Mouse (Mus musculus) limb, embryonic 11.5 days (tissue): ENCODE data around the gene Myl6. TPM values are rescaled to one million over a fixed set of nuclear protein-coding genes. Genes with fewer than 3 reads are reported as not detected.

ENCODE experiments used
- ATAC-seq: fragments of 200-750 bp; cut with Nextera tagmentation; 2 replicates; pipeline ENCODE4 v1.8.0; 2017; ENCODE audit warnings: low read depth; ENCODE audit not compliant: insufficient number of reproducible peaks, low FRiP score, low TSS enrichment
- DNase-seq: peaks from one replicate; pipeline ENCODE4 v3.0.0-alpha.2; 2015; ENCODE audit warnings: low spot score
- H3K27ac ChIP-seq: fragments of 300-500 bp; sonication (generic); replicated peaks from 2 replicates; pipeline ENCODE4 v1.5.1; 2014; ENCODE audit warnings: low read depth, mild to moderate bottlenecking, low read length
- H3K27me3 ChIP-seq: fragments of 300-500 bp; sonication (generic); 2 replicates; pipeline ENCODE4 v1.6.1; 2014; ENCODE audit warnings: mild to moderate bottlenecking, low read length, mixed read lengths; ENCODE audit not compliant: control insufficient read depth, insufficient read depth
- H3K36me3 ChIP-seq: fragments of 300-500 bp; sonication (generic); 2 replicates; pipeline ENCODE4 v1.6.1; 2014; ENCODE audit warnings: mild to moderate bottlenecking, low read length, moderate library complexity, mixed read lengths; ENCODE audit not compliant: control insufficient read depth, insufficient read depth
- H3K4me1 ChIP-seq: fragments of 300-500 bp; sonication (generic); 2 replicates; pipeline ENCODE4 v1.6.1; 2014; ENCODE audit warnings: low read length, mixed read lengths; ENCODE audit not compliant: control insufficient read depth, insufficient read depth
- H3K4me2 ChIP-seq: fragments of 300-500 bp; sonication (generic); 2 replicates; pipeline ENCODE4 v1.6.1; 2014; ENCODE audit warnings: low read depth, mild to moderate bottlenecking, moderate library complexity; ENCODE audit not compliant: severe bottlenecking
- H3K4me3 ChIP-seq: fragments of 300-500 bp; sonication (generic); 2 replicates; pipeline ENCODE4 v1.5.1; 2014; ENCODE audit warnings: low read depth, low read length
- H3K9ac ChIP-seq: fragments of 300-500 bp; sonication (generic); 2 replicates; pipeline ENCODE4 v1.6.1; 2014; ENCODE audit warnings: mild to moderate bottlenecking, low read length
- H3K9me3 ChIP-seq: fragments of 300-500 bp; sonication (generic); 2 replicates; pipeline ENCODE4 v1.6.1; 2016; ENCODE audit warnings: low read length; ENCODE audit not compliant: control insufficient read depth
- WGBS: fragments of 180-500 bp; shearing (Covaris S2); extraction: QIAGEN DNeasy Blood & Tissue Kit; methylation state at CpG from one replicate; pipeline ENCODE4 v1.1.7; 2014; 5-methylcytosine and 5-hydroxymethylcytosine counted together
- polyA plus RNA-seq: library from polyadenylated mRNA; unstranded; fragments of >200 nt; fragmentation: Nextera tagmentation; extraction: Ambion mirVana; gene quantifications from 2 replicates; pipeline ENCODE4 v1.2.1, GENCODE M21; 2014

Gene Myl6
- polyA plus RNA-seq, 1 experiment from 2014 or later, result 696 TPM

DNA sequence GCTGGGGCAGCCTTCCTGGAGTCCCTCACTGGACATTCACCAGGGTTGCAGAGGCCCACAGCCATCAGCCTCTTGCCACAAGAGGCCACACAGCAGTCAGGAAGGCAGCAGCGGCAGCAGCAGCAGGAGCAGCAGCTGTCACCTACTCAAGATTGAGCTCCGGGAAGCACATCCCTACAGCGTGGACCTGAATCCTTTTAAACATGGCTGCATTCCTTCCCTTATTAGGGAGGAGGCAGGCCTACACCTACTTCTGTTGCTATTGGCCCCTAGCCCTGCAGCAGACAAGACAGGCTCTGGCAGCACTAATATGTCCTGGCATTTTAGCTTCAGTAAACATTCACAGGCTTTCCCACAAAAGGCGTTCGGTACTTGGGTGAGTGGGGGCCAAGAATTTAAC lies 3.7 kb downstream of the Myl6 start:
- H3K27me3 ChIP-seq, result no peaks in the 10 kb centered on the region

DNA sequence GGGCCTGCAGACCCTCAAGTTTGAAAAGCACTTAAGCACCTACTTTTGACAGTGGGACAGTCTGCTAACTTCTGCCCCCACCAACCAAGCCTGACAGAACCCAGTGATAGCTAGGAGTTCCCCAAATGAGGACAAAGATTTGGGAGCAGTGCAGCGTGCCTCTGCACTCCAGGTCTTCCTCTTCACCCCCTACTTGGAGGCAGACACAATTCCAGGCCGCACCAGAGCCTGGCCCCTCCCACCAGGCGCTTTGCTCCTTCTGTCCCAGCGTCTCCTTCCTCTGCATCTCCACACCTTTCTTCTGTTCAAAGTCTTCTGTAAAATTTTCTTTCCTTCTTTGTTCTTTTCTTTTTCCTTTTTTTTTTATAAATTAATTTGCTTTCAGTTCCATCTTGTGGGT lies 4.2 kb downstream of the Myl6 start:
- no peaks in the 10 kb centered on the region for H3K27me3 ChIP-seq
- H3K9me3 ChIP-seq, result no peaks in the 10 kb centered on the region
- ATAC-seq, result no peak
- H3K36me3 ChIP-seq, result peaks cover 40% of the 10 kb centered on the region
- 59% methylated on average over 4 of the region's 4 CpGs for WGBS
- DNase-seq, result no peak
- H3K4me2 ChIP-seq, result no peak overlapping the region
- peaks cover 5% of the 10 kb centered on the region for H3K4me1 ChIP-seq
- H3K27ac ChIP-seq, result no peak overlapping the region
- H3K4me3 ChIP-seq, result no peak overlapping the region
- no peak overlapping the region for H3K9ac ChIP-seq

More for the DNA sequence above, 3.7 kb downstream of the Myl6 start:
- DNase-seq (no peak), ATAC-seq (no peak)
- 81% methylated on average over 5 of the region's 5 CpGs for WGBS
- Histone ChIP-seq H3K4me1 (peaks cover 10% of the 10 kb centered on the region), H3K36me3 (peaks cover 39% of the 10 kb centered on the region), H3K9ac (no peak overlapping the region), H3K27ac (no peak overlapping the region), H3K4me2 (no peak overlapping the region), H3K9me3 (no peaks in the 10 kb centered on the region), H3K4me3 (no peak overlapping the region)

DNA sequence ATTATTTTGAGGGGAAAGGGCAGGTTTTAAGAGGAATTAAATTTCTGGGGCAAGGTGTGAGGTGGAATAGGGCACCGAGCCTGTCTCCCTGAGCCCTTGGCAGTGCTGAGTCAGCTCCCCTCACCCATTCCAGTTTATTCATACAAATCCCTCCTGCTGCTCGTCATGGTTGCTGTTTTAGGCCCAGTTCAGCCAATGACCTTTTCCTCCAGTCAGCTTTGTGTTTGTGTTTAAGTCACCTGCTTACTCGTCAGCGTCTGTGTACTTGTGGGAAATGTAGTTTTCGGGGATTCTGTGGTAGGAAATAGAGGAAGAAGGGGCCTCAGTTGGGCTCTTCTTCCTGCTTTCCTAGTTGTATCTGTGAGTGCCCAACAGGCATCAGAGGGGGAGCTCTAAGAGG lies 4.6 kb downstream of the Myl6 start:
- Histone ChIP-seq H3K9me3 (no peaks in the 10 kb centered on the region), H3K27ac (no peak overlapping the region), H3K4me1 (peaks cover 3% of the 10 kb centered on the region; the same call in 1 of the 2 replicates), H3K36me3 (peaks cover 40% of the 10 kb centered on the region), H3K4me2 (no peak overlapping the region), H3K9ac (no peak overlapping the region), H3K4me3 (no peak overlapping the region), H3K27me3 (no peaks in the 10 kb centered on the region)
- 74% methylated on average over 5 of the region's 5 CpGs for WGBS
- DNase-seq (no peak), ATAC-seq (no peak)

GRCm38 (mm10) chr10:128488776-128489175 lies 5.2 kb downstream of the Myl6 start:
- Histone ChIP-seq H3K9ac (no peak overlapping the region), H3K4me1 (peaks cover 3% of the 10 kb centered on the region; the same call in 1 of the 2 replicates), H3K4me2 (no peak overlapping the region), H3K9me3 (no peaks in the 10 kb centered on the region), H3K27me3 (no peaks in the 10 kb centered on the region), H3K27ac (no peak overlapping the region), H3K36me3 (peaks cover 46% of the 10 kb centered on the region), H3K4me3 (no peak overlapping the region)
- WGBS, result 85% methylated on average over 4 of the region's 4 CpGs
- ATAC-seq (no peak), DNase-seq (no peak)

DNA sequence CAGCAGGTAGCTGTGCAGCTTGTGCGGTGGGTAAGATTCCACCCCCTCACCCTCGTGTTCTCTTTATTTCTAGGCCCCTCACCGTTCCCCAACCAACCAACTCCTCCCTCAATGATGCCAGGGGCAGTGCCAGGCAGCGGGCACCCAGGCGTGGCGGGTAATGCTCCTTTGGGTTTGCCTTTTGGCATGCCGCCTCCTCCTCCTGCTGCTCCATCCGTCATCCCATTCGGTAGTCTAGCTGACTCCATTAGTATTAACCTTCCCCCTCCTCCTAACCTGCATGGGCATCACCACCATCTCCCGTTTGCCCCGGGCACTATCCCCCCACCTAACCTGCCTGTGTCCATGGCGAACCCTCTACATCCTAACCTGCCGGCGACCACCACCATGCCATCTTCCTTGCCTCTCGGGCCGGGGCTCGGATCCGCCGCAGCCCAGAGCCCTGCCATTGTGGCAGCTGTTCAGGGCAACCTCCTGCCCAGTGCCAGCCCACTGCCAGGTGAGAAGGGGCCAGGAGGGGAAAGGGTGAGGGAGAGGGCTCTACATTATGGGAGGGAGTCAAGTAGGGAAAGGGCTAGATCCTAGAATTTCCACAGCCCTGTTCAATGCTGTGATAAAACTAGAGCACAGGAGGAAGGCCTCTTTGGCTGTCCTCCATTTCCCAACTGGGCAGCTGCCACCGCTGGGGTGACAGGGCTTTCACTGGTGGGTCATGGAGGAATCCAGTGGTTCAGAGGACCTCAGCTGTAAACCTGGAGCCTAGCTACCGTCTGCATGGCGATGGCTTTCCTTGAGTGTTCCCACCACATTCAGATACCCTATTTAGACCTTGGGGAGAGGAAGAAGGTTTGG lies 5.9 kb downstream of the Myl6 start:
- Histone ChIP-seq H3K9me3 (no peaks in the 10 kb centered on the region), H3K9ac (no peak overlapping the region), H3K4me3 (no peak overlapping the region), H3K4me2 (no peak overlapping the region), H3K27me3 (no peaks in the 10 kb centered on the region), H3K4me1 (peaks cover 3% of the 10 kb centered on the region; the same call in 1 of the 2 replicates), H3K36me3 (peaks cover 53% of the 10 kb centered on the region), H3K27ac (no peak overlapping the region)
- DNase-seq (no peak), ATAC-seq (no peak)
- WGBS, result 92% methylated on average over 22 of the region's 22 CpGs

DNA sequence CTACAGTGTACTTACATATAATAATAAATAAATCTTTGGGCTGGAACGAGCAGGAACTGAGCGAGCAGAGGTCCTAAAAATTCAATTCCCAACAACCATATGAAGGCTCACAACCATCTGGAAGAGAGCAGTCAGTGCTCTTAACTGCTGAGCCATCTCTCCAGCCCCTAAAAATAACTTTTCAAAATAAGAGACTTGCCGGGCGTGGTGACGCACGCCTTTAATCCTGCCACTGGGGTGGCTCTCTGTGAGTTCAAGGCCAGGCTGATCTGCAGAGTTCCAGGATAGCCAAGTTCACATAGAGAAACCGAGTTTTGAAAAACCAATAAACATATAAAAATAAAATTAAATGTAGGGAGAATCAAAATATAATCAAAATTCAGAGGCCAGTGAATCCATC lies 7.6 kb downstream of the Myl6 start:
- peaks cover 58% of the 10 kb centered on the region for H3K36me3 ChIP-seq
- H3K9me3 ChIP-seq, result no peaks in the 10 kb centered on the region
- DNase-seq (no peak), ATAC-seq (no peak)
- H3K27ac ChIP-seq, result no peak overlapping the region
- H3K4me1 ChIP-seq, result no peaks in the 10 kb centered on the region
- no peaks in the 10 kb centered on the region for H3K27me3 ChIP-seq
- H3K4me3 ChIP-seq, result no peak overlapping the region
- H3K9ac ChIP-seq, result no peak overlapping the region
- H3K4me2 ChIP-seq, result no peak overlapping the region
- WGBS, result 93% methylated on average over 7 of the region's 7 CpGs

GRCm38 (mm10) chr10:128474366-128474765 lies 19.6 kb downstream of the Myl6 start:
- Histone ChIP-seq H3K4me1 (no peaks in the 10 kb centered on the region), H3K4me3 (no peak overlapping the region), H3K27me3 (no peaks in the 10 kb centered on the region), H3K36me3 (peaks cover 44% of the 10 kb centered on the region), H3K9me3 (no peaks in the 10 kb centered on the region), H3K27ac (no peak overlapping the region), H3K4me2 (no peak overlapping the region), H3K9ac (no peak overlapping the region)
- 93% methylated on average over 12 of the region's 12 CpGs for whole genome bisulfite sequencing
- no peak for ATAC-seq
- no peak for DNase-seq

- no peaks in the 10 kb centered on the region for H3K27me3 ChIP-seq
- H3K4me3 ChIP-seq, result peak overlapping the region; percentile 90
- peak overlapping the region; percentile 98 for H3K9ac ChIP-seq
- H3K4me1 ChIP-seq, result peaks cover 12% of the 10 kb centered on the region
- DNase-seq (peak; percentile 29), ATAC-seq (no peak)
- no peak overlapping the region for H3K27ac ChIP-seq
- H3K36me3 ChIP-seq, result peaks cover 15% of the 10 kb centered on the region
- H3K4me2 ChIP-seq, result peak overlapping the region; percentile 81
- WGBS, result 3% methylated on average over 5 of the region's 5 CpGs
- no peaks in the 10 kb centered on the region for H3K9me3 ChIP-seq
These were observed 33.7 kb downstream of the Myl6 start for GRCm38 (mm10) chr10:128460270-128460630.
